In genomic region chr4:88415017-88415416, GRCm38 (mm10) we compare ENCODE assay signal across 23 mouse cellular contexts. TPM values are rescaled to one million over a fixed set of nuclear protein-coding genes. Genes with fewer than 3 reads are reported as not detected.
DNase-seq lines count a peak whose midpoint lies in the region; ATAC-seq lines count a peak whose summit lies in the region.
"Had no signal": no experiment of that assay in that cellular context is flagged by ENCODE, and none has a peak within 500 bp of the region (broad histone marks: within the 10 kb centered on the region; RNA-seq: fewer than 3 reads in every experiment).

No protein-coding gene starts in this region.

- DNase-seq in embryonic facial prominence, embryonic 10.5 days (ENCODE audit: low spot score) = no peak
- peak; percentile 32 for DNase-seq in 3T3-L1 (ENCODE audit: low read depth, low spot score)
- DNase-seq in spleen, postnatal 10 days (ENCODE audit: low spot score in 2 of 2) = no peak
- DNase-seq in right cerebral cortex, postnatal 36 days (ENCODE audit: low spot score in 2 of 2) = no peak
- DNase-seq in forebrain, embryonic 14.5 days (ENCODE audit: low spot score) = no peak
- DNase-seq: adrenal gland, postnatal 36 days; cerebellum, adult 11-12 months; cerebellum, postnatal 10 days; gastrocnemius, postnatal 25 days; heart, postnatal 4 days; kidney, adult 2 months; kidney, postnatal 14 days; lung, adult 18-20 months had no signal

- H3K9me3 ChIP-seq in embryonic facial prominence, embryonic 15.5 days (replicated peaks) = no peaks in the 10 kb centered on the region
- H3K9me3 ChIP-seq in embryonic facial prominence, embryonic 10.5 days = no peaks in the 10 kb centered on the region
- H3K9me3 ChIP-seq in forebrain, embryonic 14.5 days (replicated peaks; ENCODE audit: control insufficient read depth, low read length) = no peaks in the 10 kb centered on the region
- H3K9me3 ChIP-seq: embryonic facial prominence, embryonic 13.5 days; hindbrain, embryonic 15.5 days; midbrain, embryonic 10.5 days had no signal

- H3K9ac ChIP-seq in embryonic facial prominence, embryonic 15.5 days = no peak overlapping the region
- no peak overlapping the region for H3K9ac ChIP-seq in forebrain, embryonic 14.5 days (ENCODE audit: low read length)
- H3K9ac ChIP-seq: embryonic facial prominence, embryonic 13.5 days; hindbrain, embryonic 15.5 days had no signal

- H3K4me2 ChIP-seq in embryonic facial prominence, embryonic 15.5 days (replicated peaks) = no peak overlapping the region
- no peak overlapping the region for H3K4me2 ChIP-seq in forebrain, embryonic 14.5 days (ENCODE audit: low read length)
- H3K4me2 ChIP-seq: embryonic facial prominence, embryonic 13.5 days; hindbrain, embryonic 15.5 days; liver, embryonic 11.5 days had no signal

- H3K4me1 ChIP-seq in embryonic facial prominence, embryonic 15.5 days = no peaks in the 10 kb centered on the region
- H3K4me1 ChIP-seq in embryonic facial prominence, embryonic 10.5 days = no peaks in the 10 kb centered on the region
- peaks cover 3% of the 10 kb centered on the region for H3K4me1 ChIP-seq in forebrain, embryonic 14.5 days (ENCODE audit: control insufficient read depth, insufficient read depth, low read length)
- H3K4me1 ChIP-seq: hindbrain, embryonic 15.5 days; midbrain, embryonic 10.5 days had no signal

- WGBS in embryonic facial prominence, embryonic 15.5 days = 34% methylated on average over 2 of the region's 2 CpGs
- 63% methylated on average over 2 of the region's 2 CpGs for WGBS in embryonic facial prominence, embryonic 10.5 days
- 33% methylated on average over 2 of the region's 2 CpGs for WGBS in forebrain, embryonic 14.5 days

- H3K27ac ChIP-seq in embryonic facial prominence, embryonic 15.5 days (replicated peaks) = 0 out of 2 replicates have a peak overlapping the region, but pooled peaks have one; percentile 14
- no peak overlapping the region for H3K27ac ChIP-seq in embryonic facial prominence, embryonic 10.5 days (replicated peaks)
- H3K27ac ChIP-seq in forebrain, embryonic 14.5 days (ENCODE audit: low read depth, low read length) = no peak overlapping the region
- H3K27ac ChIP-seq: embryonic facial prominence, embryonic 13.5 days; hindbrain, embryonic 15.5 days; layer of hippocampus, adult 2 months; midbrain, embryonic 10.5 days had no signal

- no peak overlapping the region for H3K4me3 ChIP-seq in embryonic facial prominence, embryonic 15.5 days (replicated peaks)
- no peak overlapping the region for H3K4me3 ChIP-seq in embryonic facial prominence, embryonic 10.5 days
- H3K4me3 ChIP-seq in forebrain, embryonic 14.5 days (ENCODE audit: low read depth, low read length) = no peak overlapping the region
- H3K4me3 ChIP-seq: embryonic facial prominence, embryonic 13.5 days; hindbrain, embryonic 15.5 days; layer of hippocampus, adult 2 months; midbrain, embryonic 10.5 days had no signal

- no peaks in the 10 kb centered on the region for H3K27me3 ChIP-seq in embryonic facial prominence, embryonic 15.5 days
- no peaks in the 10 kb centered on the region for H3K27me3 ChIP-seq in embryonic facial prominence, embryonic 10.5 days (replicated peaks; ENCODE audit: low read depth, poor library complexity, severe bottlenecking)
- H3K27me3 ChIP-seq in forebrain, embryonic 14.5 days (replicated peaks; ENCODE audit: control insufficient read depth, insufficient read depth, low read length) = no peaks in the 10 kb centered on the region
- H3K27me3 ChIP-seq: embryonic facial prominence, embryonic 13.5 days; hindbrain, embryonic 15.5 days; Patski had no signal

- no peak for ATAC-seq in embryonic facial prominence, embryonic 15.5 days (ENCODE audit: insufficient number of reproducible peaks, low FRiP score, low TSS enrichment, low read depth)
- ATAC-seq in common myeloid progenitor, adult 5-6 weeks (replicated peaks; ENCODE audit: low read depth, poor library complexity, severe bottlenecking) = peak; percentile 76
- peak; percentile 73 for ATAC-seq in megakaryocyte progenitor cell, adult 5-6 weeks (replicated peaks; ENCODE audit: poor library complexity)
- ATAC-seq in forebrain, embryonic 14.5 days = no peak
- ATAC-seq: forebrain, embryonic 16.5 days; Patski had no signal

- no peaks in the 10 kb centered on the region for H3K36me3 ChIP-seq in embryonic facial prominence, embryonic 15.5 days
- H3K36me3 ChIP-seq in embryonic facial prominence, embryonic 10.5 days (replicated peaks) = no peaks in the 10 kb centered on the region
- 0 out of 2 replicates have a peak, but pooled peaks cover 3% of the 10 kb centered on the region for H3K36me3 ChIP-seq in forebrain, embryonic 14.5 days (ENCODE audit: control insufficient read depth, insufficient read depth, low read length)

RNA-seq across cellular contexts. Expression of gene Hacd4, which starts 23.7 kb away (rescaled TPM):
- polyA plus RNA-seq in embryonic facial prominence, embryonic 15.5 days (2015; fragmentation: Nextera tagmentation; extraction: Ambion mirVana) = 11.8 and 12.1 TPM in 2 replicates
- 3.5 and 3.7 TPM in 2 replicates for polyA plus RNA-seq in embryonic facial prominence, embryonic 10.5 days (2016; fragmentation: Nextera tagmentation; extraction: Ambion mirVana)
- total RNA-seq in common myeloid progenitor, adult 5-6 weeks (2017) = 3.6 and 4.8 TPM in 2 replicates
- total RNA-seq in megakaryocyte progenitor cell, adult 5-6 weeks (2015) = 6.4 and 6.9 TPM in 2 replicates
- 2.0 and 3.3 TPM in 2 replicates for total RNA-seq in megakaryocyte progenitor cell, adult 5-6 weeks (2017)
- polyA plus RNA-seq in forebrain, embryonic 14.5 days (2014; fragmentation: Nextera tagmentation; extraction: Ambion mirVana) = 3.6 and 4.0 TPM in 2 replicates

Comparison
In these comparisons a context has a peak if more than half of its experiments do, and no peak if none do; other contexts are left out.
1. ATAC-seq: peak in common myeloid progenitor, adult 5-6 weeks (single experiment) and megakaryocyte progenitor cell, adult 5-6 weeks (single experiment); none in embryonic facial prominence, embryonic 15.5 days (single experiment) and forebrain, embryonic 14.5 days (single experiment).